Mouse (Mus musculus) v-Abl transformed pro-B cells (cell line): Measurements from ENCODE around the gene Olfr1564.
"Not testable (repeated sequence)": the region's sequence is repeated elsewhere in the genome, so short reads cannot be mapped to it uniquely, and the experiment has no call there.

ENCODE experiments used
- in situ Hi-C, 2 experiments: fragments of 400-800 bp; cut with MboI; formaldehyde crosslinking; loops; one replicate each; pipeline ENCODE4 v1.15.1; 2025; ENCODE audit not compliant: unreplicated experiment in 2 of 2

Gene Olfr1564

DNA sequence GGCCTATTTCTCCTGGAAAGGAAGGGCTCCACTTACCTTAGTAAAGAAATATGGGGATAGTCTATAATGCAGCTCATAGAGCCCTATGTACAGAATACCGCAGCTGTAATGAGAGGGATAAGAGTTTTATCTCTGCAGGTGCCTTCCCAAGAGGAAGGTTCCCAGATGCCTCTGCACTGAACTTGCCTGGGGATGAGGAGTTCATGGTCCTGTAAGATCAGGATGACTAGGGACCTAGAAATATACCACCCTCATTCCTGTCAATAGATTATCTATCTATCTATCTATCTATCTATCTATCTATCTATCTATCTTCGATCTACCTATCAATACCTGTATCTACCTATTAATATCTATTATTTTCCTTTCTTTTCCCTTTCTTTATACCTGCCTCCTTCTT, at the start of gene Olfr1564:
Gene Olfr1564 (minus strand): TSS at position 101 of the 400 bp plus-strand sequence.
- in situ Hi-C loops = no loop called here

GRCm38 (mm10) chr17:33268907-33269306, 47.4 kb upstream of the Olfr1564 start:
- in situ Hi-C loops = no loop called here

- in situ Hi-C loops = no loop called here
Observed at GRCm38 (mm10) chr17:33264376-33264775, 42.9 kb upstream of the Olfr1564 start, which contains the start of gene Olfr63. Olfr63 (plus strand) TSS chr17:33264676.

- in situ Hi-C loops = not testable (repeated sequence)
Observed at GRCm38 (mm10) chr17:33255319-33255657, 33.8 kb upstream of the Olfr1564 start.

DNA sequence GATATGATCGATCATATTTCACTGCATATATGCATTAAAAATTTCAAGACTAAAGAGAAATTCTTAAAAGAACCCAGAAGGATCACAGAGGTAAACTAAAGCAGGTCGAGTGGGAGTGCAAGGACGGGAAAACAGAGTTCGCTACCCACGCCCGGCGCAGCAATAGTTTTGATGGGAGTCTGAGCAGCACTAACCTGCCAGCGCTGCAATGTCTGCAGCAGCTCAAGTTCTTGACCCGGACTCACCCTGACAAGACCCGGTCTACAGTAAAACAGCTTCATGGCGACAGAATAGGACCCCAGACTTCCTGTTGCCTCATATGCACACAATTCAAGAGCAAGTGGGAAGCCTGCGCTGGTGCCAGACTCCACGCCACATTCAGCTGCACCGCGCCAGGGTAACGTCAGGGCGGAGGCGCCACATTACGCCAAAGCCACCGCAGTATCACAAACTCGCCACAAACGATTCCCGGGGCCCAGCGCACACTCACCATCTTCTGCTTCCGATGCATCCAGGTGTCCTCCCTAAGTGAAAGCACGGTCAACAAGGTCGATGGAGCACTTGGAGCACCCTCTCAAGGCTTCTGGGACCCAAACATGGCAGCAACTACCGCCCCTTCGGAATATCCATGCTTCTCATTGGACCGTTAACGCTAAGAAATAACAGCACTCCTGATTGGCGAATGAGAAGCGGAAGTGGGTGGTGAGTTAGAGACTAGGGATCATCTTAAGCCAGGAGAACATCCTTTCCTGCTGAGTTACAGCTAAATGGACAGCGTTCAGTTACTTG, 33.2 kb upstream of the Olfr1564 start, which contains the start of gene Zfp955a:
Gene Zfp955a (minus strand): TSS at position 616 of the 789 bp plus-strand sequence.
- in situ Hi-C loops = not testable (repeated sequence)

- in situ Hi-C loops = not testable (repeated sequence)
Observed at GRCm38 (mm10) chr17:33236646-33237045, 15.2 kb upstream of the Olfr1564 start.

GRCm38 (mm10) chr17:33191002-33191401, 30.5 kb downstream of the Olfr1564 start, which contains the start of gene Olfr239:
Olfr239 (plus strand) TSS chr17:33191302.
- in situ Hi-C loops = not testable (repeated sequence)

DNA sequence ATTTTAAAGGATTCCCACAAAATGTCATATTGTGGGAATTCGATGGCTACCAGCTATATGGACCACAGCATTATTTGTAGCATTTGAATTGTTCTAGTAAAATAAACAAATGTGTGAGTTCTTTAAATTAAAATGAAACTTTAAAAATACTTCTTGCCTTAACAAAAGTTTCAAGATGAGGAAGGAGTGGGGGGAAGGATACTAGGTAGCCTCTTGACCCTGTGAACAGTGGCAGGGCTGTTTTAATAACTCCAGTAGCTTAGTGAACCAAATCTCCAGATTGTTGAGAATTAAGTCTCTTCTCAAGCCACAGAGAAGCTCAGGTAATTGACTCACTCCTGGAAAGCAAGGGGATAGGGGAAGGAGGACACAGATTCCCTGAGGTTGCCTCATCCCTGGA, 53.3 kb downstream of the Olfr1564 start, which contains the start of gene Olfr55:
Gene Olfr55 (plus strand): TSS at position 301 of the 400 bp plus-strand sequence.
- in situ Hi-C loops = not testable (repeated sequence)
